Mouse (Mus musculus) T-helper 2 cell (primary cell): ENCODE results near the gene Fam173a.
"Not testable (repeated sequence)": the region's sequence is repeated elsewhere in the genome, so short reads cannot be mapped to it uniquely, and the experiment has no call there.

Experiments
- in situ Hi-C: fragments of 300-600 bp; cut with MboI, MseI; formaldehyde crosslinking; loops from one replicate; pipeline ENCODE4 v1.15.1; 2025; ENCODE audit warnings: high pct_unique_total_duplicates

Gene Fam173a

DNA sequence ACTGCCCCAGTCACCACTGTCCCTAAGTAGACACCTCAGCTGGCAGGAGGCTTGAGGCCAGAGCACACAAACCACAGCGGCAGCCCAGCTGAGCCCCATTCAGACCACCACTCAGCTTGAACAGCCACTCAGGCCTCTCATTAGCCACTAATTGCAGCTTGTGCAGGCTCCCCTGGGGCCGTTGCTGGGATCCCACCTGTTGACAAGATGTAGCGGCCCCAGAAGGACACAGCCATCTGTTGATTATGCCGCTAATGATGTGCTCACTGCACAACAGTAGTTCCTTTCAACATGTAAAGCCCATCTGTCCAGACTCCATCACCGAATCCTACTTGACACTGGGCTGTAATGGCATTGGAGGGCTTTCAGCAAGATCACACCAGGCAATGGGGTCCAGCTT is 26.8 kb downstream of the Fam173a start:
- in situ Hi-C loops, result loop anchor here (10.0 kb wide), 1 partner anchor 471 kb away; the partner anchor contains the start of gene Prss34

DNA sequence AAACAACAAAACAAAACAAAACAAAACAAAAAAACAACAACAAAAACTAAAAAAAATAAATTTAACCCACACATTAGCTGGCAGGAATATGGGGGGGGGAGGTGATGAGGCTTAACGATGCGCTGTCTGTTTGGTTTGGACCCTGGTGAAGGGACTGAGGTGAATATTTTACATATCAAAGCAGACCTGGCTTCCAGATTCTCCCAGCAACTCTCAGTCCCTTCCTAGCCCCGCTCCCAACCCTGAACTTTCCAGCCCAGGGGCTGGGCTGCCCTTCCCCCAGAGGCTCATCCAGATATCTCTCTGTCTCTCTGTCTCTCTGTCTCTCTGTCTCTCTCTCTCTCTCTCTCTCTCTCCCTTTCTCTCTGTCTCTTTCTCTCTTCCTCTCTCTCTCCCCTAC is 30.1 kb downstream of the Fam173a start:
- in situ Hi-C loops, result loop anchor here (10.0 kb wide), 1 partner anchor 468 kb away; the partner anchor contains the start of gene Prss34

- in situ Hi-C loops, result loop anchor here (10.0 kb wide), 1 partner anchor 467 kb away; the partner anchor contains the start of gene Prss34
Observed at GRCm38 (mm10) chr17:25761561-25761970, 31.1 kb downstream of the Fam173a start.

DNA sequence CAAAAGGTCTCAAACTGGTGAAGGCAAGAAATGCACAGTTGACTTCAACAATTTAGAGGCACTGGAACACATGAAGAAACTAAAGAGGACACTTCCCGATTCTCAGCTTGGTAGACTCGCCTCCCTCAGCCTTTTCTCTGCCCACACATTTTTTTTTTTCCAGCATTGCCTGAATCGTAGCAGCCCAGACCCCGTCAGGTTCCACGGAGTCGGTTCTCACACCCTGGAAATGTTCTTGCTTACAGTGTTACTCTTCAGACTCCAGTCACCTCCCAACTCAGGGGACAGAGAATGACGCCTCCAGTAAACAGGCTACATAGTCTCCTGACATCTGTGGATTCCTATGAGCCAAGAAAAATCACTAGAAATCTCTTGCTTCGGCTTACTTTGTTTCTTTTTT is 32.6 kb downstream of the Fam173a start:
- in situ Hi-C loops, result loop anchor here (10.0 kb wide), 1 partner anchor 465 kb away; the partner anchor contains the start of gene Prss34

DNA sequence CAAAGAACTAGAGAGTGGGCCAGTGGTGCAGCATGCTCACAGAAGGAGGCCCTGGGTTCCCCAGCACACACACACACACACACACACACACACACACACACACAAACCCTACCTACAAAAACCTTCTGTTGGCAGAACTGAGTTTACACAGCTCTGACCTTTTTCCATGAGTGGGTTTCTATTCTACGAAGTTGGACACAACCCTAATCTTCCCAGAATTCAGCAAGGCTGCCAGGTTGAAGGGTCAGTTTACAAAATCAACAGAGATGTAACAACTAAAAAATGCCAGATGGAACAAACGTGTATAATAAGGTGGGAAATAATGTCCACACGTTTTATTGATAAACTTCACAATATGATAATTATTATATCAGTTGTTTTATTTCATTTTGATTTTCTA is 35.0 kb downstream of the Fam173a start:
- in situ Hi-C loops, result no loop called here

DNA sequence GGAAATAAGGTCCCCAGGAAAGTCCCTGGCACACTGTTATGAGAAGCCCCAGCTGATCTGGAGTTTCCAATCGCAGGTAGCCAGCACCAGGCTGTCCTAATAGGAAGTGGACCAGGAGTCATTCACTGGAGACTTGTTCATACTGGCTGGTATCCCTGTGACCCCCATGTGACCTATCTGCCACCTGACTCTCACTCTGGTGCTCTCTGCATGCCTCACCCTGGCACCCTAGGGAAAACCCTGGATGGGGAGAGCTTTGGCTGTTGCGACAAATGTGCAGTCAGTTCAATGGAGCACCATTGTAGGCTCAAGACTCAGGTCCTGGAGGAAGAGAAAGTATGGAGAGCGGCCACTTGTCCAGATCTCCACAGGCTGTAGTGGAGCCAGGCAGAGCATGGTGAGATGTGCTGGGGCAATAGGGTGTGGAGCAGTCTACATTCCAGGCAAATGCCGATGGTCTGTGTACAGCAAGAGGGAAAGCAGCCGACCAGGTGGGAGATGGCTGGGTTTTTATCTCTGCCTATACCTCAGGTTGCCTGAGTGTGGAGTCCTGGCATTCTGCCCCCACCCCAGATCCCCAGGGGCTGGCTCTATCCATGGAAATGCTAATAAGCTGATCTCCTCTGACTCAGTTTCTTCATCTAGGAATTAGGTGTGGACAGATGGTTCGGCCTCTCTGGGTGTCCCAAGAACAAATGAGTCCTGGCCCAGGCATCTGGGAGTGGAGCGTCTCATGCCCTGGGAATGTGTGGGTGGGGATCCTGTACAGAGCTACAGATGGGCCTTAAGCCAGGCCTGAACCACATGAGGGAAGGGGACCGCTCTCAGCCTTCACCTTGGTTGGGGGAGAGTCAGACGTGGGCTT is 36.1 kb downstream of the Fam173a start:
- in situ Hi-C loops, result no loop called here

DNA sequence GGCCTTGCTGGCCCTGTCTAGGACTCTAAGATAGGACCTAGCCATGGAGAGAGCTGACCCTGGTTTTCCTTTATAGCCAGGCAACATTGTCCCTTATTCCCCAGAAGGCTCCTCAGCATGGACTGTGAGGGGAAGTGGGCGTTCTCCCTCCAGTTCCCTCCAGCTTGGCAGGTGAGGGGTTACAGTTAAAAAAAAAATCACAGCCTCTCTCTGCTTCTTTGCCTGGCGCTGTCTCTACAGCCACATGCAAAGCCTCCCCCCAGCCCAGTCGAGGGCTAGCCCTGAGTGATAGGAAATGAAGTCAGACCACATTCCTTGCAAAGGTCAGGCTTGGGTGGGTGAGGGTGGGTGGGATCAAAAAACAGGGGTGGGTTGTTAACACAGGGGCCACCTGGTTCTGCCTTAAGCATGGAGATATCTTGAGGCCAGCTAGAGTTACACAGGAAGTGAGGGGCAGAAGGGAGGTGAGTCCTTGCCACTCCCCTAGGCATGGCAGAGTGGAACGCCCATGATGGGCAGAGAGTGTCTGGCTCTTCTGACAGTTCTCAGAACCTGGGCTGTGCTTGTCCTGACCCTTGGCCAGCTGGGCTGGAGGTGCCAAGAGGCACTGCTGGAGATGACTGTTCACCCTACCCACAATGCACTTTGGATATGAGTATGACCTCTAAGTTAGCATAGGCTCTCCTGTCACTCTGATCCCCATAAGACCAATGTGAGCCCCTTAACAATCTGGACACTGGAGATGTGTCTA is 36.9 kb downstream of the Fam173a start:
- in situ Hi-C loops, result no loop called here

GRCm38 (mm10) chr17:25755086-25755485 is 37.6 kb downstream of the Fam173a start:
- in situ Hi-C loops, result no loop called here

- in situ Hi-C loops, result no loop called here
Observed at GRCm38 (mm10) chr17:25754241-25754640, 38.5 kb downstream of the Fam173a start, which contains the start of gene Msln. Gene Msln, minus strand, starts transcription at chr17:25754378.

DNA sequence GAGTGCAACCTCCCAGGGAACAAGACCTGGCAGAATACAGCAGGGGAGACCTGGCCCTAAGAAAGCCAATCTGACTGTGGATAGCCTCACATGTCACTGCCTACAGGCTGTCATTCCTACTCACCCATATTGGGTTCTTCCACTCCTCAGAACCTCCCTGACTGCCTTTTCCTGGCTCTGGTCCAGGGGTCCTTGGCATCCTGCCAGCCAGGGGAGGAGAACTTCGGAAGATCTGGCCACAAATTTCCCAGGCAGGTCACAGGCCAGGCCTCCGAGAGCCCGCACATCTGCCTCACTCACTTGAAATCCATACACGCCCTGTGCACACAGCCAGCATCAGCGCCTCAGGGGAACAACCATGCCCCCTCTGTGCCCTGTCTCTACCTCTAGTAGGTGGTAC is 41.3 kb downstream of the Fam173a start:
- in situ Hi-C loops, result no loop called here

DNA sequence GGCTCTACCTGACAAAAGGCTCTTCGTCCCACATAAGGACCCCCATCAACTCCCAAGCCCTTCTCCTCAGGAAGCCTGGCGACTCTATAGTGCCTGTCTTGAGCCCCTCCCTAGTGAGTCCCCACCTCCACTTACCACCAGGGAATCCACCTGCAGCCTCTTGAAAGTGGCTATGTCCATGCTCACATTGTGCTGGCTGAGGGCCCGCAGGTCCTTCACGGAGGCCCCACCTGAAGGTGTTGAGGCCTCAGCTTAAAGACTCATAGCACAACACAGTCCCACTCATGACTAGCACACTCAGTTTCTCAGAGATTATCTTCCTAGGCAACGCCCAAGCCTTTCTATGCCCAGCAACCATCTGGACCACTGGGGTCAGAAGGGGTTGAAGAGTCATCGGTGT is 43.4 kb downstream of the Fam173a start:
- in situ Hi-C loops, result no loop called here

DNA sequence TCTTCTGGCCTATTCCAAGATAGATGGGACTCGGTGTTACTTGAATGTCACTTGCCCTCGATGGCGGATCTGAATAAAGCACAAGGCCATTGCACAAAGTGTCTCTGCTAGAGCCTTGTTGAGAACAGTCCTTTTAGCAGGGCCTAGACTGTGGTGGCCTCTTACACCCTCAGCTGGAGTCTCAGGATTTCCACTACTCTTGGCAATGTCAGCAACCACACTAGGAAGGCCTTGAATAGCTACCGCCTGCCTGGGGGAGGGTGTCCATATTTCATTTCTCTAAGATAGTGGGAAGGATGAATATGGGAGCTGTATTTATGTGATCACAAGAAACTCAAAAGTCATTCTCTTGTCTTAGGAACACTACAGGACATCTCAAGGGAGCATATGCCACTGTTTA is 44.5 kb downstream of the Fam173a start:
- in situ Hi-C loops, result no loop called here

- in situ Hi-C loops, result no loop called here
Observed at GRCm38 (mm10) chr17:25744311-25744710, 48.4 kb downstream of the Fam173a start.

GRCm38 (mm10) chr17:25743831-25744230 is 48.9 kb downstream of the Fam173a start:
- in situ Hi-C loops, result no loop called here

GRCm38 (mm10) chr17:25741471-25741870 is 51.2 kb downstream of the Fam173a start:
- in situ Hi-C loops, result not testable (repeated sequence)
